Mouse (Mus musculus): ENCODE measurements around the gene Pkn3. TPM values are rescaled to one million over a fixed set of nuclear protein-coding genes. Genes with fewer than 3 reads are reported as not detected.

Gene Pkn3
- polyA plus RNA-seq (2016; fragmentation: Nextera tagmentation; extraction: Ambion mirVana) = 13.5 and 14.7 TPM in 2 replicates

GRCm38 (mm10) chr2:30077502-30078348, at the start of gene Pkn3:
Gene Pkn3 (plus strand): TSS chr2:30077684.
- H3K27me3 ChIP-seq (ENCODE audit: low read depth, poor library complexity, severe bottlenecking) = no peaks in the 10 kb centered on the region
- peaks cover 42% of the 10 kb centered on the region for H3K36me3 ChIP-seq
- H3K4me3 ChIP-seq = peak within 1 kb of the TSS; percentile 67
- H3K9me3 ChIP-seq (replicated peaks) = no peaks in the 10 kb centered on the region
- H3K27ac ChIP-seq = peak within 1 kb of the TSS; percentile 89
- H3K4me1 ChIP-seq = peaks cover 24% of the 10 kb centered on the region
- DNase-seq (ENCODE audit: low spot score) = peak; percentile 95
- 1% methylated on average over 53 of the region's 53 CpGs for WGBS

GRCm38 (mm10) chr2:30032244-30032846, 45.1 kb upstream of the Pkn3 start:
- no peak for DNase-seq (ENCODE audit: low spot score)
- H3K4me1 ChIP-seq = no peaks in the 10 kb centered on the region
- H3K27me3 ChIP-seq (ENCODE audit: low read depth, poor library complexity, severe bottlenecking) = no peaks in the 10 kb centered on the region
- peaks cover 88% of the 10 kb centered on the region for H3K36me3 ChIP-seq
- H3K27ac ChIP-seq = no peak overlapping the region
- 63% methylated on average over 11 of the region's 11 CpGs for WGBS
- no peak overlapping the region for H3K4me3 ChIP-seq
- H3K9me3 ChIP-seq (replicated peaks) = no peaks in the 10 kb centered on the region

GRCm38 (mm10) chr2:30032957-30033356, 44.5 kb upstream of the Pkn3 start:
- WGBS = 91% methylated on average over 6 of the region's 6 CpGs
- no peak for DNase-seq (ENCODE audit: low spot score)
- Histone ChIP-seq H3K27ac (no peak overlapping the region), H3K27me3 (ENCODE audit: low read depth, poor library complexity, severe bottlenecking) (no peaks in the 10 kb centered on the region), H3K4me3 (no peak overlapping the region), H3K9me3 (replicated peaks) (no peaks in the 10 kb centered on the region), H3K4me1 (no peaks in the 10 kb centered on the region), H3K36me3 (peaks cover 88% of the 10 kb centered on the region)

GRCm38 (mm10) chr2:30037762-30038161, 39.7 kb upstream of the Pkn3 start:
- Histone ChIP-seq H3K4me1 (0 out of 2 replicates have a peak, but pooled peaks cover 3% of the 10 kb centered on the region), H3K36me3 (peaks cover 46% of the 10 kb centered on the region), H3K9me3 (replicated peaks) (no peaks in the 10 kb centered on the region), H3K27me3 (ENCODE audit: low read depth, poor library complexity, severe bottlenecking) (no peaks in the 10 kb centered on the region), H3K27ac (no peak overlapping the region), H3K4me3 (no peak overlapping the region)
- no peak for DNase-seq (ENCODE audit: low spot score)
- WGBS = 87% methylated on average over 2 of the region's 2 CpGs

GRCm38 (mm10) chr2:30038370-30038769, 39.1 kb upstream of the Pkn3 start:
- Histone ChIP-seq H3K36me3 (peaks cover 41% of the 10 kb centered on the region), H3K4me1 (0 out of 2 replicates have a peak, but pooled peaks cover 4% of the 10 kb centered on the region), H3K4me3 (no peak overlapping the region), H3K9me3 (replicated peaks) (no peaks in the 10 kb centered on the region), H3K27me3 (ENCODE audit: low read depth, poor library complexity, severe bottlenecking) (no peaks in the 10 kb centered on the region), H3K27ac (no peak overlapping the region)
- no peak for DNase-seq (ENCODE audit: low spot score)
- 91% methylated on average over 10 of the region's 10 CpGs for WGBS

GRCm38 (mm10) chr2:30039687-30040086, 37.8 kb upstream of the Pkn3 start:
- Histone ChIP-seq H3K27me3 (ENCODE audit: low read depth, poor library complexity, severe bottlenecking) (no peaks in the 10 kb centered on the region), H3K9me3 (replicated peaks) (no peaks in the 10 kb centered on the region), H3K27ac (no peak overlapping the region), H3K4me1 (0 out of 2 replicates have a peak, but pooled peaks cover 4% of the 10 kb centered on the region), H3K36me3 (peaks cover 34% of the 10 kb centered on the region), H3K4me3 (no peak overlapping the region)
- no peak for DNase-seq (ENCODE audit: low spot score)

GRCm38 (mm10) chr2:30042445-30042844, 35.0 kb upstream of the Pkn3 start:
- H3K36me3 ChIP-seq = peaks cover 29% of the 10 kb centered on the region
- no peak overlapping the region for H3K27ac ChIP-seq
- no peak overlapping the region for H3K4me3 ChIP-seq
- peak; percentile 76 for DNase-seq (ENCODE audit: low spot score)
- no peaks in the 10 kb centered on the region for H3K9me3 ChIP-seq (replicated peaks)
- H3K27me3 ChIP-seq (ENCODE audit: low read depth, poor library complexity, severe bottlenecking) = no peaks in the 10 kb centered on the region
- H3K4me1 ChIP-seq = 0 out of 2 replicates have a peak, but pooled peaks cover 4% of the 10 kb centered on the region
- WGBS = 12% methylated on average over 4 of the region's 4 CpGs

- H3K4me1 ChIP-seq = peaks cover 14% of the 10 kb centered on the region
- peaks cover 22% of the 10 kb centered on the region for H3K36me3 ChIP-seq
- no peaks in the 10 kb centered on the region for H3K9me3 ChIP-seq (replicated peaks)
- 82% methylated on average over 5 of the region's 5 CpGs for WGBS
- DNase-seq (ENCODE audit: low spot score) = no peak
- H3K27ac ChIP-seq = no peak overlapping the region
- H3K4me3 ChIP-seq = no peak overlapping the region
- no peaks in the 10 kb centered on the region for H3K27me3 ChIP-seq (ENCODE audit: low read depth, poor library complexity, severe bottlenecking)
Observed at GRCm38 (mm10) chr2:30044550-30044949, 32.9 kb upstream of the Pkn3 start.

GRCm38 (mm10) chr2:30047127-30047526, 30.4 kb upstream of the Pkn3 start:
- no peak overlapping the region for H3K4me3 ChIP-seq
- DNase-seq (ENCODE audit: low spot score) = no peak
- no peaks in the 10 kb centered on the region for H3K27me3 ChIP-seq (ENCODE audit: low read depth, poor library complexity, severe bottlenecking)
- H3K4me1 ChIP-seq = peaks cover 14% of the 10 kb centered on the region
- no peak overlapping the region for H3K27ac ChIP-seq
- H3K36me3 ChIP-seq = peaks cover 18% of the 10 kb centered on the region
- 98% methylated on average over 6 of the region's 6 CpGs for WGBS
- no peaks in the 10 kb centered on the region for H3K9me3 ChIP-seq (replicated peaks)

GRCm38 (mm10) chr2:30048101-30048501, 29.4 kb upstream of the Pkn3 start:
- H3K9me3 ChIP-seq (replicated peaks) = no peaks in the 10 kb centered on the region
- H3K4me1 ChIP-seq = peaks cover 10% of the 10 kb centered on the region
- DNase-seq (ENCODE audit: low spot score) = no peak
- H3K4me3 ChIP-seq = peak overlapping the region; percentile 75
- H3K27me3 ChIP-seq (ENCODE audit: low read depth, poor library complexity, severe bottlenecking) = no peaks in the 10 kb centered on the region
- H3K27ac ChIP-seq = peak overlapping the region; percentile 98
- peaks cover 18% of the 10 kb centered on the region for H3K36me3 ChIP-seq
- 62% methylated on average over 11 of the region's 11 CpGs for WGBS

- peak within 1 kb of the TSS; percentile 75 for H3K4me3 ChIP-seq
- H3K9me3 ChIP-seq (replicated peaks) = no peaks in the 10 kb centered on the region
- DNase-seq (ENCODE audit: low spot score) = peak; percentile 99
- H3K4me1 ChIP-seq = peaks cover 10% of the 10 kb centered on the region
- H3K36me3 ChIP-seq = peaks cover 18% of the 10 kb centered on the region
- H3K27me3 ChIP-seq (ENCODE audit: low read depth, poor library complexity, severe bottlenecking) = no peaks in the 10 kb centered on the region
- peak within 1 kb of the TSS; percentile 98 for H3K27ac ChIP-seq
- WGBS = 1% methylated on average over 54 of the region's 54 CpGs
Observed at GRCm38 (mm10) chr2:30048699-30049388, 28.6 kb upstream of the Pkn3 start, which contains the start of gene Wdr34. Gene Wdr34 (minus strand): TSS chr2:30048881.

GRCm38 (mm10) chr2:30049831-30050230, 27.7 kb upstream of the Pkn3 start:
- DNase-seq (ENCODE audit: low spot score) = no peak
- Histone ChIP-seq H3K4me1 (peaks cover 10% of the 10 kb centered on the region), H3K9me3 (replicated peaks) (no peaks in the 10 kb centered on the region), H3K27me3 (ENCODE audit: low read depth, poor library complexity, severe bottlenecking) (no peaks in the 10 kb centered on the region), H3K27ac (peak overlapping the region; percentile 98), H3K4me3 (peak overlapping the region; percentile 75; the same call in 1 of the 2 replicates), H3K36me3 (peaks cover 14% of the 10 kb centered on the region)
- WGBS = 87% methylated on average over 3 of the region's 3 CpGs

Data from limb, embryonic 10.5 days (tissue).